Mouse (Mus musculus) spleen, postnatal 10 days (tissue): ENCODE data around the gene Polr1c.

Experiments
- DNase-seq, 2 experiments: peaks; one replicate each; pipeline ENCODE4 v3.0.0; 2021 to 2022; ENCODE audit warnings: low spot score in 2 of 2

Polr1c gene

DNA sequence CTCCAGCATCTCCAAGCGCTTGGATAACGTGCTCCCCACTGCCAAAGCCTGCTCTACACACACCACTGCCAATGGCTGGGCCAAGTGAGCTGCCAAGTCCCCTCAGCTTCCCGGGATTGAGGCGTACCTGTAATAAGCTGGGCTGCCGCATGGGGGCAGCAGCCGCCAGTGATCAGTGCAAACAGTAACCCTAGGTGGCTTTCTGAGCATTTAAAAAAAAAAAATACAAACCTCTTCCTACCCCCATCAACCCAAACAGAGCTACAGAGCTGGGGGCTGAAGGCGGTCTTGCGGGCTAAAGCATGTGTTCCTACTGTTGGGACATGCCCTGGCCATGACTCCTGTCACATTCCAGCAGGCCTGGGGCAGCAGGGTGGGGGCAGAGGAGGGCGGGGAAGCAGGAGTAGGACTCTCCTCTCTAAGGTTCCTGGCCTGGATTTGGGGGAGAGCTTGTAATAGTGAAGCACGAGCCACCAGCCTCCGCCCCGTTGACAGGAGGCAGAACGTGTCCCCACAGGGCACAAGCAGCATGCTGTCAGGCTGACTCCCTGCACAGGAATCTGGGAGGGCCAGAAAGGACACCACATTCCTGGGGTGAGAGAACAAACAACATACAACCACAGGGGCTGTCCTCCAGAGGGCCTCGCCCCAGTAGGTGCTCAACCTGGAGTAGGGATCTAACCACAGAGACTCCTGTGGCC is 18.2 kb upstream of the Polr1c start:
- peak; percentile 65 to 77 for DNase-seq

DNA sequence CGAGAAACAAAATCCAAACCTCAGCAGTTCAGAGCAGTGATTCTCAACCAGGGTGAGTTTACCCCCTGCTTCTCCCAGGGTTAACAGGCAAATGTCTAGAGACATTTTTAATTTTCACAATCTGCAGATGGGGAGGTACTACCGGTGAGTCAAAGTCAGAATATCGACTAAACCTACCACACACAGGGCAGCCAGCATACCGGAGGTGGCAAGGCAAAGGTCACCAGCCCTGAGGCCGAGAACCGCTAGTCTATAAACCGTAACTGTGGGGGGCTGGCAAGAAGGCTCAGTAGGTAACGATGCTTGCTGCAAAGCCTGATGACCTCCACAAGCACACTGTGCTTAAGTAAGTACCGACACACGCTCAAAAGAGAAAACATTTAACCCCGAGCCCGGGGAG is 17.6 kb upstream of the Polr1c start:
- DNase-seq = no peak

DNA sequence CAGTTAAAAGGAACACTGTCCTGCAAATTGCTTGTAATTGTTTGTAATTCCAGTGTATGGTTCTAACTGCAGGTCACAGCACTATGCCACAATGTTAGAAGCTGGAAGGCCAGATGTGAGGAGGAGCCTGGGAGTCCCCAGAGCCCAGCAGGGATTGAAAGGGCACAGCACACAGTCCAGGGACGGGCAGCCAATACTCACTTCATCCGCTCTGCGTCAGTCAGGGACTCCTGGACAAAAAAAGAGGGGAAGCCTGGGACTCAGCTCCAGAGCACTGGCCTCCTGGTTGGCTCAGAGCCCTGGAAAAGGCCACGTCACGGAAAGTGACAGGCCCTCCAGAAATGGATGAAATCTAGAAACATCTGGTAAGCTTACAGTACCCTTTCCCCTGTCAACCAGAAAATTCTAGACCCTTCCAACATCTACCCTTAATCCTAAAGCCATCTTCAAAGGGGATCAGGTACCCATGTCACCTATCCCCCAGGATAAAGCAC is 14.4 kb upstream of the Polr1c start:
- no peak for DNase-seq

DNA sequence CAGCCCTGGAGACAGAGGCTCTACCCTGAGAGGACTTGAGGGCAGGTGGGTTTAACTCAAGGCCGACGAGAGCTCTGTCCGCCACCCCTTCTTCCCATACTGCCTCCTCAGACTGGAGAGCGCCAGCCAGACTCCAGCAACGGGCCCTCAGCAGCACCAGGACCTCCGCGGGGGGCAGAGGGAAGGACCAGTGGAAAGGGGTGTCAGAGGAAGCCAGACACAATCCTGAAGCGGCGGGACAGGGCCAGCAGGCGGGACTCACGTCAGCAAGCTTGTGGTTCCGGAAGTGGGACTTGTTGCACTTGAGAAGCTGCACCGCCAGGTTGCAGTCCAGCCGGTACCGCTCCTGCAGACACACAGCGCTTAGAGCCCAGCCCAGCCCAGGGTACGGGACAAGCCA is 11.8 kb upstream of the Polr1c start:
- DNase-seq = no peak

DNA sequence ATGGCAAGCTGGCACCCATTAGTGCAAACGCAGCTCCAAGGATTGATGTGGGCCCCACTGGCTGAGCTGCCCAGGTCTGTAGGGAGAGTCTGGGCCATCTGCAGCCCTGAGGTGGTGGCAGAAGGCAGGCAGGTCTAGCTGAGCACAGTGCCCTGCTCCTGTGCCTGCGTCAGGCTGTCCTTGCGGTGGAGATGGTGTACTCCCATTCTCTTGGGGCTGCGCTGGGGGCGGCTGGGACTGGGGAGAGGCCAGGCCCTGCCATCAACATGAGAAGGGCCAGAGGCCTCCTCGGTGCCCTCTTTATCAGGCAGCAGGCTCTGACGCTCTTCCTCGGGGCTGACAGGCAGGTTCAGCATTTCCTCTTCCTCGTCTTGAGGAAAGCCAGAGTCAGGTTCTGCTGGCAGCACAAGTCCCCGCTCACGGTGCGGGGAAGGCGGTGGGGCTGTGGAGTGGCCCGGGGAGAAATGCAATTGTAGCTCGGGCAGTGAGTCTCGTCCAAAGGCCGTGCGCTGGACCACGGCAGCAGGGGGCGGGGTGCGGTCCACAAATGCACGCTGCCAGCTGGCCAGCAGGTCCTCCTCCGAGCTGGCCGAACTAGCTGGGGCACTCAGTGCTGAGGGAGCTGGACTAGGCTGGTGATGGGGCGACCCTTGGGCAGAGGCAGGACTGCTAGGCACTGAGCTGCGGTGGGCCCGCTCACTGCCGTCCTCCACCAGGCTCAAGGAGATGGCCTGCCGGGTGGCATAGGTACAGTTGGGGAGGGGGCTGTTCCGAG is 10.6 kb upstream of the Polr1c start:
- no peak for DNase-seq

DNA sequence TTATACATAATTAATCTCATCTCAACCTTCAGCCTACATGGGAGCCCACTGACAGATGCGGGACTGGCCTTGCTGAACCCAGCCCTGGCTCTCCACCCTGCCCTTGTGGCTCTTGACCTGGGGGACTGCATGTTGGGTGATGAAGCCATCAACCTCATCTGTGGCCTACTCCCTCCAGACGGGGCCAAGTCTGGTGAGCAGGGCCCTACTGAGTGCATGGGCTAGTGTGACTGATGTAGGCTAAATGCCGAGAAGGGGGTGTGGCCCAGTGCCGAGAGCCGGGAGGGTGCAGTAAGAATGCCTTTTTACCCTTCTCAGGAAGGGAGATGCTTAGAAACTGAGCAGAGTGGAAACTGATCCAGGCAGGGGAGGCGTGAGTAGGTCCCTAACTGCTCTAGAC is 7.3 kb upstream of the Polr1c start:
- DNase-seq = no peak

DNA sequence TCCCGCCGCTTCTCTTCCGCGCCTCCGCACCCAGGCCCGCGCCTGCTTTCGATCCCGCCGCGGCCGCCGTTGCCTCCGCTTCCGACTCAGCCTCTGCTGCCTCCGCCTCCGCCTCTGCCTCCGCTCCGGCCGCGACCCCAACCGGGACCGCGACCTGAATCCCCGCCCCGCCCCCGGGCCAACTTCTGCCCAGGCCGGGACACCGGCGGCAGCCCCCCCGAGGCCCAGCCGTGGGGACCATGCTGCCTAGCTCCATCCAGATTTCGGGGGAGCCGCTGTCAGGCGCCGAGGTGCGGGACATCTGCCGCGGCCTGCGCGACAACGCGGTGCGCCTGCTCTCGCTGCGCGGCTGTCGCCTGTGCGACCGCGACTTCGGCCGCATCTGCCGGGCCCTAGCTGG is 6.3 kb upstream of the Polr1c start:
- peak; percentile 28 to 42 for DNase-seq

DNA sequence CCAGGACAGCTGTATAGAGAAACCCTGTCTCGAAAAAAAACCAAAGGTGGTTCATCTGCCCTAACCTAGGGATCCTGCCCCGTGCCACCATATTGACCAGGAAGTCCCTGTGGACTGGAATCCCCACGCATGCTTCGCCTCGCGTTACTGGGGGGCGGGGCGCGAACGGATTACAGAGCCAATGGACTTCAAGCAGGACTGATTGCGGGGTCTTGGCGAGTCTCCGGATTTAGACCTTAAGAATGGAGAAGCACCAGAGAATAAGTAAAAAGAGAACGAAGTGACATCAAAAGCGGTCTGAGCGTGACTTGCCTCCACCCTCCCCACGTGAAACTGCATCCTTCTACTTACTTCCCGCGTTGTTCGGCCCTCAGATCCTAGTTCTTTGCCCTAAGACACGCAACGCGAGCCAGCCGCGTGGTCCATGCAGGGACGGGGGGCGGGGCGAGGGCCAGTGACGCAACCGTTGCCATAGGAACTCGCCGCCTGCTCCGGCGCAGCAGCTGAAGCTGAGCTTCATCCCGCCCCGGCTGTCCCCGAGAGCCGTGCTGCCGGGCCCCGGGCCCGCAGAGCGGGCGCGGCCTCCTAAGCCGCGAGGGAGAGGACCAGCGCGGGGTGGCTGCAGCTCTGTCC is 5.7 kb upstream of the Polr1c start, which contains the start of gene Lrrc73:
Gene Lrrc73 (plus strand): TSS at position 80 of the 633 bp plus-strand sequence.
- DNase-seq = peak; percentile 84 to 93

DNA sequence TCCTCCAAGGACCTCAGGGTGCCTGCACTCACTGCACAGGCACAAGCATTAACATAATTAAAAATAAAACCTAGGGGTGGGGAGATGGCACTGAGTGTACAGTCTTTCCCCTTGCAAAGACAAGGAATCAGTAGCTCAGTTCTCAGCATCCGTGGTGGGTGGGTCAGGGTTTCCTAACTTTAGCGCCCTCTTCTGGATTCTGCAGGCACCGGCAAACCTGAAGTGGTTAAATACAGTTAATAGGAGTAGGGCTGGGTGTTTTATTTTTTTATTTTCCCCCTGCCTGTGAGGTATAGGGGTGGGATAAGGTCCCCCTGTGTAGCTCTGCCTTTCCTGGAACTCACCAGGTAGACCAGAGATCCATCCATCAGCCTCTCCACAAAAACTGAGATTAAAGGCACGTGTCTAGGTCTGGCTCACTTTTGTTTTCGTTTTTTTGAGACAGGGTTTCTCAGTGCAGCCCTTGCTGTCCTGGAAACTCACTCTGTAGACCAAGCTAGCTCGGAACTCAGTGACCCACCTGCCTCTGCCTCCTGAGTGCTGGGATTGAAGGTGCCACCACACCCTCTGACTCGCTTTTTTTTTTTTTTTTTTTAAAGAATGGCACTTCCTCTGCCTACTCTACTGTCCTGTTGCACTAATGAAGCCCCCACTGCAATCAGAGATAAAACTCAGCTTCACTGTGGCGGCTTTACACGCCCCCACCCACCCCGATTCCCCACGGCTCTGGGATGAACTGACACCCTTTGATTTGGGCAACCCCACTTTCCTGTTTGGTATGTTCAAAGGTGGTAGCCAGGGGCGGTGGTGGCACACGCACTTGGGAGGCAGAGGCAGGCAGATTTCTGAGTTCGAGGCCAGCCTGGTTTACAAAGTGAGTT is 5.0 kb upstream of the Polr1c start:
- peak in 1 of 2 experiments; percentile 62 for DNase-seq

DNA sequence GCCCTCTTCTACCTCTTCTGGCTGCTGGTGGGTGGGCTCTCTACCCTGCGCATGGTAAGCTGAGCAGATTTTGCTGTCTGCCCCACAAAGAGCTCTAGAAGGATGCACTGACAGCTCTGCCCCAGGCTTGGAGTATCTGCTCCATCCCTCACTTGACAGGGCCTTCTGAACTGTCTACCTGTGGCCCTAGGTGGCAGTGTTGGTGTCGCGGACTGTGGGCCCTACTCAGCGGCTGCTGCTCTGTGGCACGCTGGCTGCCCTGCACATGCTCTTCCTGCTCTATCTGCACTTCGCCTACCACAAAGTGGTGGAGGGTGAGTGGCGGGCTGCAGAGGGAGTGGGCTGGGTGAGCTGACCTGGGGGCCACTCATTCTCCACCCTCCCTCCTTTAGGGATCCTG is 3.3 kb upstream of the Polr1c start:
- no peak for DNase-seq

DNA sequence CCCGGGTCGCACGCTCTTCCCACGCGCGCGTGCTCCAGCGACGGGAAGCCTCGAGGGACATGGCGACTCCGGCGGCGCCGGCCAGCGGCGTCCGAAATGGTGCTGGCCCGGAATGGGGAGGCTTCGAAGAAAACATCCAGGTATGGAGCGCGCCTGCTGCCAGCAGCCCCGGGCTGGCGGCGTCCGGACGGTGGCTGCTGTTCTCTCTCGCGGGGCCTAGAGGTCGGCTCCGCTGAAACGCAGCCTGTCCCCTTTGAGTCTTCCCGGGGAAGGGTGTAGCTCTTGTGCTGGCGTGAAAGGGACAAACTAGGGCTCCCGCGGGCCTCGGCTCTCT is 302 bp upstream of the Polr1c start:
- DNase-seq = no peak

DNA sequence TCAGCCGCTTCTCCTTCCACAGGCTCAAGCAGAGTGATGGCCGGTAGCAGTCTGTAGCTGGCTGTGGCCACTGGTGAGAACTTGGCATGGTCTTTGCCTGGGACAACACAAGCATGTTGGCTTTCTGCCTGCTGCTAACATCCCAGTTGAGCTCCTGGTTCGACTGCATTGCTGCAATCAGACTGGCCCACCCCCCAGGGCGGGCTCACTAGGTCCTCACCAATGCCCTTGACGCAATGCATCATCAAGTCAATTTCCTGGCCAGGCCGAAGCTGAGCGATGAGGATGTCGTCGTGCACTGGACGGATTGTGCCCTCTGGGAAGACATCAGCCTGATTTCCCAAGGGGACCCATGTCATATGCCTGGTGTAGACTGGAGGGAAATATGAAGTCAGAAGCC is 3.3 kb downstream of the Polr1c start:
- no peak for DNase-seq

DNA sequence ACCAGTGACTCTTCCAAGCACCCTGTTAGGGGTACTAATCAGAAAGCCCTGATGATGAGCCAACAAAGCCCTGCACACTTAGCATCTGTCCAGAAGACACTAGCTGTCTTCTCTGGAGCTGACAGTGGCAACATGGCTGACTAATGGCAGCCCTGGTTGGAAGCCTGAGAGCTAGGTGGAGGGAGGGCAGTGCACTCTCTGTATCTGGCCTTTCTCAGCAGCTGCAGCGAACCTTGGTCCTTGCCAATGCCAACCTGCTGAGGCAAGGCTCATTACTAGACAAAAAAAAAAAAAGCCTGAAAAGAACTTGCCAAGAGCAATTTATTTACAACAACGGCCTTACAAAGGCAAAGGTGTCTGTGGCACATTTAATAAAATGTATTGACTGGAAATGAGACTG is 4.2 kb downstream of the Polr1c start:
- DNase-seq = no peak

DNA sequence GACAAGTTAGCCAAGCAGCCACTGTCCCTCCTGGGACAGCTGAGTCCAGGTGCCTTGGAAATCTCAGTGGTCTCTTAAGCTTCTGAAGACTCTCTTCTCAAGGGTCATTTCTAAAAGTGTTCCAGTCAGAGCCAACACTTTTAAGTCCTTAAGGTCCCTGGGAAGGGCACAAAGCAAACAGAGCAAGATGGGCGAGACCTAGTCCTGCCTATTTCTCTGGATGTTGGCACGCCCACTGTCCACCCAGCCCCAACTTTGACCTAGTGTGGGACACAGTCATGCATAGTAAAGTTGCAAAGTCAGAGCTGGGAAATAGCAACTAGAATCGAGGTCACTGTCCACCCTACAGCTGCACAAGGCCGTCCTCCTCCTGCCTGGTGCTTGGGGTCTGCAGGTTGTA is 4.9 kb downstream of the Polr1c start:
- DNase-seq = no peak

DNA sequence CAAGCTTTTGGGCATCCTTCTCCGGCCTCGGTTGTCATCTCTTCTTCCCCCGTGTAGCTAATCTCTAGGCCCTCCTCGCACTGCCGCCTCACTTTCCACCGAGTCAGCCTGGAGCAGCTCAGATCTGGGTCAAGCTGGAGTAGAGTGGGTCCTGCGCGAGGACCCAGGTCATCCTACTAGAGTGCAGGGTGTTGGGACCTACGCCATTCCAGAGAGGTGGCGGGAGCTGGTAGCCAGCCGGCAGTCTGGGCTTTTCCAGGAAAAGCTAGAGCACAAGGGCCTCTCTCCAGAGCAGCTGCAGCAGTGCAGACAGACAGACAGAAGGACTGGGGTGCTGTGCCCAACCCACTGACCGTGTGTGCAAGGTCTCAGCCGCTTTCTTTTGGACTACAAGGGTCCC is 5.6 kb downstream of the Polr1c start:
- DNase-seq = no peak

DNA sequence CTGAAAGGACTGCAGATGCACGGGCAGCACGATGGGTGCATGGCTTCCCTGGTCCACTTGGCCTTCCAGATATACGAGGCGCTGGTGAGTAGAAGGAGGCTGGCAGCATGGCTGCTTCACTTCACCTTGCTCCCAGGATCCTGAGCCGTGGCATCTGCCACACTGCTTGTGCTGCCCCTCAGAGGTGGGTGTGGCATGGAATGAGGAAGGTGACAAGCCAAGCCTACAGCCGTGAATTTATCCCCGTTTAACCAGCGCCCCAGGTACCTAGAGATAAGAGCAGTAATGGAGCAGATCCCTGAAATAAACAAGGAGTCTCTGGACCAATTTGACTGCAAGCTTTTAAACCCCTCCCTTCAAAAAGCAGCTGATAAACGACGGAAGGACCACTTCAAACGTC is 6.4 kb downstream of the Polr1c start:
- DNase-seq = no peak

DNA sequence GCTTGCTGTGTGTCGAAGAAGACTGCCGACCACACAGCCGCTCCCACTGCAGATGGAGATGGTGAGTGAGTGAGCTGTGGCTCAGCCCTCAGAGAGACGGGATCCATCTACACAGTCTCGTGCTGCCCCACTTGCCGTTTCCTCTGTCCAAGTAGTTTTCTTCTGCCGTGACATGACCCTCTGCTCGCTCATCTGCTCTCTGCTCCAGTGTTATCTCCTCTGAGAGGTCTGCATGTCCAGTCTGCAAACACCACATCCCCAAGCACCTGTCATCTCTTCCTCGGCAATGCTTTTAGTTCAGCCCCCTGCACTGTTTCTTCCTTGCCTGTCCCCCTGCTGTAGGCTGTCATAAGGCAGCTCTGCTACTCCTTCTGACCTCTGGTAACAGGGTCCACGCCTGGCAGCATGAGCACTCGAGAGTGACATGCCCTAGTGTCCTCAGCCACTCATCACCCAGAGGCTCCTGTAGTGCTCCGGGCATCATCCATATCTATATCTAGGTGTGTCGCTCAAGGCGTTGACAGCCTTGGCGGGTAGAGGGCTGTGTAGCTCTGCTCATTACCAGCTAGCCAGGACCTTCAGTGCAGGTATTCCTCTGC is 8.2 kb downstream of the Polr1c start:
- DNase-seq = no peak

DNA sequence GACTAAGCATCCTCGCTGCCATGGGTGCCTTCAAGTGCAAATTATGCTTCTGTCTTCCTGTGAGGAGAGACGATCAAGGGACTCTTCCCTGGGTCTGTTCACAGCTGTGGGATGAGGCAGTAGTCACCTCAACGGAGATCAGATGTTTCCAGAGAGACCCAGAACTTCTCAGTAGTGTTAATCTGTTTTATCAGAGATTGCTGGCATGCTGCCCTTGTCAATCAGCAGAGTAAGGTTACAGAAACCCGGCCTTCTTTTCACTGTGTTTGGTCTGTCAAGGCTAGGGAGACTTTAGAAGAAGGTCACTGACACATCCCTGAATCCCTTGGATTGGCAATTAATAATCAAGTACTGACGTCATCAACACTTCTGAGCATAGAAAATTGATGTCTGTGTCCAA is 10.4 kb downstream of the Polr1c start:
- no peak for DNase-seq

DNA sequence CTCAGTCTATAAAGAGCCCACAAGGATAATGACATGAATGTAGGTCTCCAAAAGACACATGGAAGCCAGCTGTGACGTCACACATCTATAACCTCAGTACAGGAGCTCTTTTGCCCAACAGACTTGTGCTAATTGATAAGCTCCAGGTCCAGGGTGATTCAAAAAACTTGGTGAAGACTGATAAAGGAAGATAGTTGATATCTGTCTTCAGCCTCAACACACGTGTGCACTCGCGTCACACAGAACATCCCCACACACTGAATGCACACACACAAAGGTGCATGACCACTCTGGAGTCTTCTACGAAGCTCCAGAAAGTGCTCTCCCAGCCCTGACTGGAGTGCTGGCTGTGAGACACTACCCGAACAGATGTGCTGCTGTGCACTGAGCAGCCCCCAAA is 10.8 kb downstream of the Polr1c start:
- no peak for DNase-seq

DNA sequence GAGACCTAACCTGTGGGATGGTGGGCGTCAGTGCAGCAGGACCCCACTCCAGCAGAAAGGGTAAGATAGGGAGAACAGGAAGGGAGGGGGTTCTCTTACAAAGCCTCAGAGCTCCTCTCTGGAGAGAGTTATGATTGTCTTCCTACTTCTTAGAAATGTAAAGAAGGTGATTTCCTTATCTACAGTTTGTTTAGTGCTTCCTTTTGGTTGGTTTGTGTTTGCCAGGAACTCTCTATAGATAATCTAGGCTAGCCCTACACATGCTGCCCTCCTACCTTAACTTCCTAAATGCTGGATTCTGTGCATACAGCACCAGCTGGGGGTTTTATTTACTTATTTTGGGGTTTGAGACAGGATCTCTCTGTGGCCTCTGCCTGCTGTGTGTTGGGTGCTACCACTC is 11.8 kb downstream of the Polr1c start:
- no peak for DNase-seq

DNA sequence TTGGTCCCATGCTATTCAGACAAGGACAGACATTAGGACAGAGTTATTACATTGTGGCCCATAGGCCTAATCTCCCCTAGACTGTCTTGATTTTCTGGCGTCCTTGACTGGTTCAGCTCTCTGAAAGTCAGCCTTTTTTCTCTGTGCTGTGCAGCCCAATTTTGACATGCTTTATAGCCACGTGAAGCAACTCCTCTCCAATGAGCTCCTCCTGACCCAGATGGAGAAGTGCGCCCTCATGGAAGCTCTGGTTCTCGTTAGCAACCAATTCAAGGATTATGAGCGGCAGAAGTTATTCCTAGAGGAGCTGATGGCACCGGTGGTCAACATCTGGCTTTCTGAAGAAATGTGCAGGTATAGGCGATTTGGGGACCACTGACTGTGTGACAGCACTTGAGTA is 20.3 kb downstream of the Polr1c start:
- no peak for DNase-seq

DNA sequence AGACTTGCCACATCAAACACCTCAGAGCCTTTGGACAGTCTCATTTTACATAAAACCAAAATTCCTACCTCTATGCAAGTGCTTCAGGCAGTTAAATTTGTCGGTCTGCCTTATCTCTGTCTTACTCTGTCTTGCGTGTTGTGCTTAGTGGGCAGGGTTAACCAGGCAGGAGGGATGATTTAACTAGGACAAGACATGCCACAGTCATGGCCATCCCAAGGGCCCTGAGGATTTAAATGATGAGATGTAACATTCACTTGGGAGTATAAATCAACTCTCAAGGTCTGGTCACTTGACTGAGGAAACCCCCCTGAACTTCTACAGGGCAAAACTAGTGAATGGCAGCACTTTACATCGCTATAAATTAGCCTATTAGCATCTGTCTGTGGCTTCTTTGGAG is 26.3 kb downstream of the Polr1c start:
- DNase-seq = no peak
